Mouse (Mus musculus) Patski (cell line): ENCODE results near the gene Sycn. TPM values are rescaled to one million over a fixed set of nuclear protein-coding genes. Genes with fewer than 3 reads are reported as not detected.

Source experiments
- ATAC-seq: fragments of 100-300 bp; one replicate; pipeline ENCODE4 v1.8.0; 2021
- CTCF ChIA-PET: fragments of 350-600 bp; sonication (Branson Sonifier 250); formaldehyde crosslinking; loops from one replicate; lab custom pipeline; 2022; ENCODE audit warnings: inconsistent platforms; lab: Charles Lee
- POLR2A ChIA-PET: fragments of 350-600 bp; sonication (Branson Sonifier 250); formaldehyde crosslinking; loops from one replicate; lab custom pipeline; 2022; ENCODE audit warnings: antibody characterized with exemption, inconsistent platforms; lab: Charles Lee
- DNase-seq: peaks from one replicate; pipeline ENCODE4 v3.0.0-alpha.2; 2011; ENCODE audit warnings: low read depth, low spot score
- H3K27me3 ChIP-seq: fragments of 371-371 bp; one replicate; pipeline ENCODE4 v1.5.1; 2021
- CTCF ChIP-seq: fragments of 100-300 bp; IDR thresholded peaks from one replicate; pipeline ENCODE4 v1.5.1; 2021
- in situ Hi-C: fragments of 300-500 bp; cut with MboI; formaldehyde crosslinking; loops from 3 replicates; pipeline ENCODE4 v1.11.1; 2018; ENCODE audit warnings: low pct_unique_long_range_greater_than_20kb, mixed read lengths
- polyA plus RNA-seq: library from polyadenylated mRNA; unstranded; gene quantifications from one replicate; pipeline ENCODE4 v1.2.3, GENCODE M21; 2021

Sycn gene
- polyA plus RNA-seq, 1 experiment from 2014 or later = not detected

- ChIA-PET POLR2A (interaction anchor here (1.8 kb wide), 1 partner anchor 26 kb away, joined by 4 read pairs; no protein-coding TSS in a partner anchor), CTCF (interaction anchor here (1.0 to 1.6 kb wide), 4 partner anchors 15 to 115 kb away, joined by 3 to 5 read pairs (median 3); no protein-coding TSS in a partner anchor)
- in situ Hi-C loops = no loop called here
- TF ChIP-seq CTCF = no peak
- no peak for DNase-seq
- no peaks in the 10 kb centered on the region for H3K27me3 ChIP-seq
- no peak for ATAC-seq
These were observed 20.2 kb downstream of the Sycn start for GRCm38 (mm10) chr7:28560856-28561255.

- no peak for TF ChIP-seq CTCF
- in situ Hi-C loops = no loop called here
- POLR2A ChIA-PET = interaction anchor here (0.6 to 1.2 kb wide), 2 partner anchors 35 to 72 kb away, joined by 4 to 5 read pairs; no protein-coding TSS in a partner anchor
- H3K27me3 ChIP-seq = no peaks in the 10 kb centered on the region
- CTCF ChIA-PET = interaction anchor here (1.2 kb wide), 1 partner anchor 39 kb away, joined by 3 read pairs; no protein-coding TSS in a partner anchor
- no peak for ATAC-seq
- no peak for DNase-seq
These were observed 21.3 kb downstream of the Sycn start for GRCm38 (mm10) chr7:28561967-28562366.

- no peak for DNase-seq
- no peak for TF ChIP-seq CTCF
- in situ Hi-C loops = no loop called here
- H3K27me3 ChIP-seq = no peaks in the 10 kb centered on the region
- ATAC-seq = no peak
- ChIA-PET POLR2A (interaction anchor here (1.2 kb wide), 1 partner anchor 35 kb away, joined by 4 read pairs; no protein-coding TSS in a partner anchor), CTCF (no interaction called here)
These were observed 21.7 kb downstream of the Sycn start for GRCm38 (mm10) chr7:28562371-28562770.

GRCm38 (mm10) chr7:28562951-28563350 lies 22.3 kb downstream of the Sycn start:
- in situ Hi-C loops = no loop called here
- no peaks in the 10 kb centered on the region for H3K27me3 ChIP-seq
- DNase-seq (no peak), ATAC-seq (no peak)
- TF ChIP-seq CTCF = no peak
- CTCF ChIA-PET = no interaction called here
- POLR2A ChIA-PET = interaction anchor here (1.2 kb wide), 1 partner anchor 34 kb away, joined by 4 read pairs; no protein-coding TSS in a partner anchor

- CTCF ChIA-PET = interaction anchor here (1.0 to 1.1 kb wide), 2 partner anchors 36 to 38 kb away, joined by 3 read pairs; no protein-coding TSS in a partner anchor
- no peak for TF ChIP-seq CTCF
- no peak for ATAC-seq
- in situ Hi-C loops = loop anchor here (5.0 kb wide), 1 partner anchor 37 kb away; no protein-coding TSS in a partner anchor
- POLR2A ChIA-PET = no interaction called here
- H3K27me3 ChIP-seq = no peaks in the 10 kb centered on the region
- no peak for DNase-seq
These were observed 24.7 kb downstream of the Sycn start for GRCm38 (mm10) chr7:28565407-28565806.

GRCm38 (mm10) chr7:28567539-28567938 lies 26.9 kb downstream of the Sycn start:
- in situ Hi-C loops = loop anchor here (5.0 kb wide), 1 partner anchor 35 kb away; no protein-coding TSS in a partner anchor
- CTCF ChIA-PET = interaction anchor here (2.1 to 3.0 kb wide), 2 partner anchors 34 to 91 kb away, joined by 4 to 18 read pairs; no protein-coding TSS in a partner anchor
- POLR2A ChIA-PET = no interaction called here
- no peak for TF ChIP-seq CTCF
- no peaks in the 10 kb centered on the region for H3K27me3 ChIP-seq
- no peak for DNase-seq
- no peak for ATAC-seq

GRCm38 (mm10) chr7:28568253-28568652 lies 27.6 kb downstream of the Sycn start:
- ChIA-PET POLR2A (interaction anchor here (1.1 kb wide), 1 partner anchor 19 kb away, joined by 3 read pairs; no protein-coding TSS in a partner anchor), CTCF (interaction anchor here (0.9 to 3.0 kb wide), 7 partner anchors 9 to 122 kb away, joined by 3 to 18 read pairs (median 4); no protein-coding TSS in a partner anchor)
- DNase-seq (no peak), ATAC-seq (no peak)
- TF ChIP-seq CTCF = no peak
- in situ Hi-C loops = loop anchor here (5.0 kb wide), 1 partner anchor 34 kb away; no protein-coding TSS in a partner anchor
- H3K27me3 ChIP-seq = no peaks in the 10 kb centered on the region

- ATAC-seq (no peak), DNase-seq (no peak)
- no peak for TF ChIP-seq CTCF
- CTCF ChIA-PET = interaction anchor here (0.8 to 3.2 kb wide), 5 partner anchors 14 to 158 kb away, joined by 3 to 17 read pairs (median 4); no protein-coding TSS in a partner anchor
- in situ Hi-C loops = no loop called here
- POLR2A ChIA-PET = interaction anchor here (1.6 kb wide), 1 partner anchor 25 kb away, joined by 8 read pairs; no protein-coding TSS in a partner anchor
- no peaks in the 10 kb centered on the region for H3K27me3 ChIP-seq
These were observed 29.8 kb downstream of the Sycn start for GRCm38 (mm10) chr7:28570291-28570981.

- ChIA-PET POLR2A (interaction anchor here (1.6 kb wide), 1 partner anchor 24 kb away, joined by 8 read pairs; no protein-coding TSS in a partner anchor), CTCF (interaction anchor here (1.0 to 3.2 kb wide), 4 partner anchors 13 to 30 kb away, joined by 4 to 17 read pairs (median 4); no protein-coding TSS in a partner anchor)
- ATAC-seq (no peak), DNase-seq (no peak)
- no peaks in the 10 kb centered on the region for H3K27me3 ChIP-seq
- no peak for TF ChIP-seq CTCF
- in situ Hi-C loops = no loop called here
These were observed 30.4 kb downstream of the Sycn start for GRCm38 (mm10) chr7:28570982-28571682.

GRCm38 (mm10) chr7:28572689-28573088 lies 32.0 kb downstream of the Sycn start:
- in situ Hi-C loops = no loop called here
- CTCF ChIA-PET = interaction anchor here (3.2 kb wide), 1 partner anchor 29 kb away, joined by 17 read pairs; no protein-coding TSS in a partner anchor
- ATAC-seq (no peak), DNase-seq (no peak)
- no peak for TF ChIP-seq CTCF
- no peaks in the 10 kb centered on the region for H3K27me3 ChIP-seq
- POLR2A ChIA-PET = interaction anchor here (1.2 kb wide), 1 partner anchor 24 kb away, joined by 3 read pairs; no protein-coding TSS in a partner anchor
